Mouse (Mus musculus) spleen, postnatal 14 days (tissue): Measurements from ENCODE around the gene Impad1.

Experiments
- DNase-seq, 2 experiments: peaks; one replicate each; pipeline ENCODE4 v3.0.0; 2021 to 2022; ENCODE audit warnings: low spot score in 2 of 2

Impad1 gene

DNA sequence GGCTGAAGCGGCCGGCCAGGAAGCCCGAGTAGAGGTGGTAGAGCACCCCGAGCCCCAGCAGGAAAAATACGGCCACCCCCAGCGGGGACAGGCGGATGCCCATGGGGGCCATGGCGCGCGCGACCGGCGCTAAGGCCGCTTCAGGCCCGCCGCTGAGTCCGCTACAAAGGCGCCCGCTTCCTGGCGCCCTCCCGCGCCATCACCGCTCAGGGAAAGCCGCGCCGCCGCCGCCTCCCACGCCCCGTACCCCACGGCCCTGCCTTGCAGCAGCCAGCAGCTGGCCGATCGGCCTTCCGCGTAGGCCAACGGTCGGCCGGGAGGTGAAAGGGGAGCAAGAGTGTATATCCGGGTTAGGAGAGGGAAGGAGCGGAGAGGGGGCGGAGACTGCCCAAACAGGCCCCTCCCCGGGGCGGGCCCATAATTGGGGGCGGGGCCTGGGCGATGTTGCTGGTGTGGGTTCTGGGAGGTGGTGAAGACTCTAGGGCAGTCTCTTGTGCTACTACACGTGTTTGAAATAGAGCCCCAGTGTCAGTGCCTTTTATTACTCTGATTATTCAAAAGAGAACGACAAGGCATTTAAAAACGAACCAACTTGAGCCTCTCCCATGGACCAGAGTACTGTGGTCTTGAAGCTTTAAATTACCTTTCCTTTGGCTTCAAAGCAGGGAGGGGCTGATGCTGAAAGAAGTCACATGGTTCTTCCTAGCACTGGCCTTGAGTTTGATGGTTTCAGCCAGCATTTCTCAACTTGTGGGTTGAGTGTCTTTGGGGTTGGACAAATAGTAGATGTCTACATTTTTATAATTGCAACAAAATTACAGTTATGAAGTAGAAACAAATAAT lies at the start of gene Impad1:
Gene Impad1, minus strand, starts transcription at position 364 of the 843 bp plus-strand sequence.
- DNase-seq: peak; percentile 76 to 82

DNA sequence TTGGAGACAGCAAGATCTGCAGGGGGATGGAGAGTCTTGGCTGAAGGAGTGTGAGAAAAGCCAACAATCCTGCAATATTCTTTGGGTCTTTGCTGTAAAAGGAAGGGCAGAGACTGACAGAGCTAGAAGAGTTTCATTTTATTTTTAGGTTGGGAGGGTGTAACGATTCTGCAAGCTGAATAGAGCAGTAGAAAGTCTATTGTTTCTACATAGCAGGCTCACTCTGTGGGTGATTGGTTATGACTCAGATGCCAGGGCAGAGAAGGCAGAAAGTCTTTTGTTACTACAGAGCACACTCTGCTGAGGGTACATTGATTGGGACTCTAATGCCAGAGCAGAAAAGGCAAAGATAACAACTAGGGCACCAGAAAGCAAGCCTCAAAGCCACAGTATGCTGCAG lies 47.0 kb upstream of the Impad1 start:
- no peak for DNase-seq

DNA sequence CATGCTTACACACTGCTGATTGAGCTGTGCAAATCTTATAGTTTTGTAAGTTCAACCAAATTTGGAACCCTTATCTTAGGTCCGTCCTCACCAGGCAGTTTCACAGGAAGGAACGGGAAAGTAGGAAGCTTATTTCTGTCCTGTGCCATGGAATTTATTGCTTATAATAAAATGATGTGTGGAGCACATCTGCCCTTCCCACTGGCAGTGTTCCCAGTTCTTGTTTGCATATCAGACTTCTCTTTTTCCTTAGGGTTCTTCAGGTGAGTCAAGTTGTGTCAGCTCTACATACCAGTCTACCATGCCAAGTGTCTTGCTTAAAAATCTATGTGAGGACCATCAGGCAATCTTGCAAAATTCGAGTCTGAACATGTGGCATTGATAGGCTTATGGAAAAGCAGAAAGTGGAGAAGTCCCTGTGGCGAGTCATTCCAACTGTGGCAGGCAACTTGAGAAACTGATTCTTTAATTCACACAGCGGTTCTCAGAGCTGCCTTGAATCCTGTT lies 40.7 kb upstream of the Impad1 start:
- no peak for DNase-seq

DNA sequence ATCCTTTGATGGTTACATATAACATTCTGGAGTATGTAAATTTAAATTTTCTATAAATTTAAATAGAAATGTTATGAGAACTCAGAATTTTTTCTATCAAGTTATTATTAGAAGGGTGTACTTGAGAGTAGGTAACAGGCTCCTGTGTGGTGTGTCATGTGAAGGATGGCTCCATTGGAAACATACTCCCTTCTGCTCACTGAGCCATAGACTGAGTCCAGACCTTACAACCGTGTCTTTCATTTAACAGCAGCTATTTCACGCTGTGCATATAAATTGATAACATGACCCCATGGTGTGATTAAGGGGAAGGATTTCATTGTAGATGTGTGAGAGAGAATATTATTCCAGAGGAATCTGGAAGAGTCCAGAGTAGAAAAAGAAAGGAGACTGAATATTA lies 35.0 kb upstream of the Impad1 start:
- no peak for DNase-seq

DNA sequence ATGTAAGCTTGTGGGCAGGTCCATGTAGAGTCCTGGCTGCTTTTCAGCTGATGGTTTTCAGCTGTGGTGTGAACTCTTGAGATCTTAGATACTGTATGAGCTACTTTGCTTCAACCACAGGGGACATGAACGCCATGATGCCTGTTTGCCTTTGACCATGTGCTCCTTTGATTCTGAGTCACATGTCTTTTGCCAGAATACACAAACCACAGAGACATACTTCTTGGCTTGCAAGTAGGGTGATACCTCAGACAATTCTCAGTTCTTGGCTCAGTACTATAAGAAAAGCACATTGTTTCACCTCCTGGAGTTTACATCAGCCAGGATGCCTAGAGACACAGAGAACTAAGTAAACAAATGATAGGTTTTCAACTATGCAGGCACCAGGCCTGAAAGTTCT lies 29.0 kb upstream of the Impad1 start:
- DNase-seq: no peak

DNA sequence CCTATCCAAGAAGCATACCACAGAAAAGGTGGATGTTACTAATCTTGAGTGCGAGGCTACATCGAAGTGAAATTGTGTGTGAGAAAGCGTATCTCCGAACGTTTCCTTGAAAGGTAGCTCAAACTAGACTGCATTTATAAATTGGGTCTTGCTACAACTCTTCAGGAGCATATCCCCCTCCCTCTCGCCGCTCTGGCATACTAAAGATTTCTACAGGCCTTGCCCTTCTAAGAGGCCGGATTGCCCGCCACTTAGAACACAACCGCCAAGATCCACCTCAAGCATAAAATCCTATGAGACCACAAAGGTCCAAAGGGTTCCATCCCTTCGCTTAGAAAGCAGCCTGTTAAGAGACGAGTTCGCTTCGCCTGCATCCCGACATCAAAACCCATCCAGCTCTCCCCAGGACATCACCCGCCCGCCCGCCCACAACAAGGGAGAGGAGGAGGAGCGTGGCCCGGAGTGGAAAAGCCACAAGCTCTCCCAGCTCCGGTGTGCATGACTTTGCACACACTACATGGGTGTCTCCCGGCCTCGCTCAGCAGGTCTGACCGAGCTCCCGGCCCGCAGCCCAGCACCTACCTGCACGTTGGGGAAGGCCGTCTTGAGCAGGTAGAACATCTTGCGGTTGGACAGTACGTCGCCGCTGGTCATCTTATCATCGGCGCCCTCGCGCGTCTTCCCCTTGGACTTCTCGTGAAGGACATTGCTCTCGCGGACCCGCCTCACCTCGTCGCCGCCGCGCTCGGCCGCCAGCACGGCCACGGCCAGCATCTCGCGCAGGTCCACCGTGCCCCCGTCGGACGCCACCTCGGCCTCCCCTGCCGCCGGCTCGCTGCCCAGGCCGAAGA lies 789 bp downstream of the Impad1 start:
- DNase-seq: peak; percentile 19 to 30

DNA sequence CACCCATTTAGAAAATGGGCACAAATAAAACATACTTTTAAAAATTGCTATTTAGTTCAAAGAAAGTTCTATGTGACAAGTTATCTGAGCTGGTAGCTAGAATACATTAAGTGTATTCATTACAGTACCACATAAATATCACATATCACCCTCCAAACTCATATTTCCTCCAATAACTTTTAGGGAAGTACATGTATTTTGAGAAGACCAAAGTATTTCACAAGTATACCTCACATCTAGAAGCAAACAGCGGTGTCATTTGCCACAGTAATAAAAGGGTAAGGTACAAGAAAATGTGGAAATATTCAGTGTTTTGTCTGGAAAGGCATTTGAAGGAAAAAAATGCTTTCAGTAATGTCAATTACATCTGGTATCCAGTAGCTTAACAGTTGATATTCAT lies 2.0 kb downstream of the Impad1 start:
- DNase-seq: no peak

DNA sequence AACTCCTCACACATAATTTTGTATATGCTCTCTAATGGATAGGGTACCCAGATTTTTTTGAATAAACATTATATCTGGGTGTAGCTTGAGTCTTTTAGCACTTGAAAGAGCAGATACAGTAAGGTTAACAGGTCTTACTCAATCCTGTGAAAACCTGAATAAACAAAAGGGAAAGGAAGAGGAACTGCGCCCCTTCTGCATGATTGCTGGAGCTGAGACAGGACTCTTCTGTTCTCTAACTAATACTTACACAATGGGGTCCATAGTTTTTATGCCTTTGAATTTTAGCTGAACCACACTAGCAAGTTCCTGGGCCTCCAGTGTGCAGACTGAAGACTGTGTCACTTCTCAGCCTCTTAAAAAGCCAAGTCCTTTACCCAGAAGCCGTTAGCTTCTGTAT lies 8.0 kb downstream of the Impad1 start:
- DNase-seq: no peak

DNA sequence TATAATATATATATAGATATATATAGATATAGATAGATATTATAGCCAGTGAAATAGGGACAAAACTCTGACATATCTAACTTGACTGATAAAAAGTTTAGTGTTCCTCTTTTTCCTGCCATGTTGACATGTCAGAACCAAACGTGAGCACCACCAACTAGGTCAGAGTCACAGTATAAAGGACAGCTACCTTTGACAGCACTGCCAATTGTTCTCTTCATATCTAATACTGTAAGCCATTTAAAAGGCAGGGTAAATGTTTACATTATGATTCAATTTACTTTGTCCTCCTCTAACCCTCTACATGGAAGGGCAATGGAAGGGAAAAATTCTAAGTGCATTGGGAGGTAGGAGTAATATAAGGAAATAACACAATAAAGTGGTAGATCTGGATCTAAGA lies 8.8 kb downstream of the Impad1 start:
- no peak for DNase-seq

DNA sequence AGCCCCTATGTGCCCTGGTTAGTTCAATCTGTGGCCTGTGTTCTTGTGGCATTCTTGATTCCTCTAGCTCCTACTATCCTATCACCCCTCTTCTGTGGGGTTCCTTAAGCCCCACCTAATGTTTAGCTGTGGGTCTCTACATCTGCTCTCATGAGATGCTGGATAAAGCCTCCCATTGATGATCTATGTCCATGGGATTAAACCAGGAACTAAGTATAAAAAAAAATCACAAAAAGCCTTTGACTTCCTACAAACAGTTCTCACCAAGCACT lies 9.5 kb downstream of the Impad1 start:
- DNase-seq: no peak

DNA sequence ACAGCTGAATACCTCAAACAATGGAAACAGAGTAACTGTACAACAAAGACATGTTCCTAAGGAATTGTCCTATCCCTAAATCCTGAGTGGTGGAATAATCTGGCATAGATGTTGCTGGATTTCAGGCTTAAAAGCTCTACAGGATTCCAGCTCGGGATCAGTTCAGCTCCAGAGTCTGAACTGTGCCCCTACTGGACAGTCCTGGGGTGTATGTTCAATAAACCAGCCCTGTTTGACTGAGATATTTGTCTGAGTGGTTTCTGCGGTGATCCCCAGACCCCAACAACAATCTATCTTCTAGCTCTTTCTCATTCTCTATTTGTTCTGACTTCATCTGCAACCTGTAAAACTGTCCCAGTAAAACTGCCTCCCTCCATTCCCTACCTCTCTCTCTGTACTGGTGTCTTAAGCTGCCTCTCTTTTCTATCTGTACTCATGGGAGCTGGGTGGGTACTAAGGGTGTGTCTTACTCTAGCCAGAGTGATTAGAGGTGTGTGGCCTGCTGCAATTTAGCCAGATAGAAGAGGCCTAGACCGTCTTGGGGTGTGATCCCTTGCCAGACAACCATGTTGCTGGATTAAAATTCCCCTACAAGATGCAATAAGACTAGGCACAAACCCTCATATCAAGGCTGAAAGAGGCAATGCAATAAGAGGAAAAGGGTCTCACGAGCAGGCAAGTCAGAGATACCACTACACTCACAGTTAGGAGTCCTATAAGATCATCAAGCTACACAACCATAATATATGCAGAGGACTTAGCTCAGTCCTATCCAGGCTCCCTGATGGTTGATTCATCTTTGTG lies 10.1 kb downstream of the Impad1 start:
- no peak for DNase-seq

DNA sequence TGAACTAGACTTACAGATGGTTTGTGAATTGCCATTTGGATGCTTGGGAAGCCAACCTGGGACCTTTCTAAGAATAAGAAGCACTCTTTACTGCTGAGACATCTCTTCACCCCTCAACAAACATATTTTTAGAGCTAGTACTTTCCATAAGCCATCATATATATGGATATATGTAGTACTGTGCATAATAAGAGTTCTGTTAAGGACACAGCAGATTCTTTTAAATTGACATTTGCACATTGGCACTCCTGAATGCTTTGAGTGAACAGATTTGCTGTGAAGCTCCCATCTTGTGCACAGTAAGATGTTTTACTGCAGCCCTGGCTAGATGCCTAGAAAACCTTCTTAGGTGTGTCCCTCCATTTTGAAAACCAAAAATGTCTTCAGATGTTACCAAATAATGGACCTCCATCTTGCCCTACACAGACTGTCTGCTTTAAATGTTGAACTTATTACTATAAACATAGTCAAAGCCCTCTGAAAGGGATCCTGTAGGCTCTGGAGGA lies 13.8 kb downstream of the Impad1 start:
- DNase-seq: no peak

DNA sequence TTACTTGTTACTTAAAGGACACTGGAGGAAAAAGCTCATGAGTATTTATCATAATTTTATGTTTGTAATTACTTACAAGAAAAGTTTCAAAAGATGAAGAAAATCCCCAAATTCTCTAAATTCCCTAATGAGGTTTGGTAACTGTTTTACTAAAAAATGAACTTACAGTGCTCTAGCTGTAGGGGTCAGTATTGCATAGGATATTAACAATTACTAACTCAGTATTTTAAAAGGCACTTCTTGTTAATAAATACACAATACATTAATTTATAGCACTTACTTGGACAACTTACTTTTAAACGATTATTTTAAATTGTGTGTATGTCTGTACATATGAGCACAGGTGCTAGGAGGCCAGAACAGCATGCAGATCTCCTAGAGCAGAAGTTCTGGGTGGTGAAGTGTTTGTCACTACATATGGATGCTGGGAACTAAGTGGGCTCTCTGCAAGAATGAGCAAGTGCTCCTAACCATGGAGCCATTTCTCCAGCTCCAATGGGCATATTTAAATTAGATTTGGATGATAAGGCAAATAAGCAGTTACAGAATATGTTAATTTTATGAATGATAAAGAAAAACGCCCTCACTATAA lies 21.5 kb downstream of the Impad1 start:
- DNase-seq: no peak

DNA sequence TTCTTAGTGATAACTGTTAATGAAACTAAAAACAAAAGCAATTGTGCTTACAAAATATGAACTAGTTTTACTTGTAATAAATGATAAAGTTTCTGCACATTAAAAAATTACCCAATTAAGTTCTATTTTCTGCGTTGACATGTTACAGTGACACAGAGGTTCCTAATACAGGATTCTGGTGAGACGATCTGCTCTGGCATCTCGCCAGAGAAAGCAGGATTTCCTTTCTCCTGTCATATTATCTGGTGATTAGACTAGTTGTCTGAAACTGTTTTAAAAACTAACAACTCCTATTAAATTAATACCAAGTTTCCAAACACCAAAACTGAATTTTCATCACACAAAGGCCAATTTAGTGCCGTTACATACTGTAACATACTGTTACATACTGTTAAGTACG lies 27.3 kb downstream of the Impad1 start:
- DNase-seq: no peak

DNA sequence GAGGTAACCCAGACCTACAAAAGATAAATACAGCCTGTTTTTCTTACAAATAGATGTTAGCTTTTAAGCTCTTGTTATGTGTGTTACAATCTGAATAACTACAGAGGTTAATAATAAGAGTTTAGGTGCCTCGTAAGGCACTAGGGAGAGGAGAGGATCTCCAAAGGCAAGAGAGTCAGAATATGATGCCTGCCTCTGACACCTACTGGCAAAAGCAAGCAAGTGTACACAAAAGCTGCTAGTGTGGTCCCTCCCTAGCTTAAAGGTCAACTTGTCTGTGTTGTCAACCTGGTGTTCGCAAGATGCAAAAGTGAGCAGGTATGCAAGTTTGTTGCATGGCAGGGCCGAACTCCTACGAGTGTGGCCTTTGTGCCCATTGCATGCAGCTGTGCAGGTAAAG lies 34.8 kb downstream of the Impad1 start:
- DNase-seq: no peak

DNA sequence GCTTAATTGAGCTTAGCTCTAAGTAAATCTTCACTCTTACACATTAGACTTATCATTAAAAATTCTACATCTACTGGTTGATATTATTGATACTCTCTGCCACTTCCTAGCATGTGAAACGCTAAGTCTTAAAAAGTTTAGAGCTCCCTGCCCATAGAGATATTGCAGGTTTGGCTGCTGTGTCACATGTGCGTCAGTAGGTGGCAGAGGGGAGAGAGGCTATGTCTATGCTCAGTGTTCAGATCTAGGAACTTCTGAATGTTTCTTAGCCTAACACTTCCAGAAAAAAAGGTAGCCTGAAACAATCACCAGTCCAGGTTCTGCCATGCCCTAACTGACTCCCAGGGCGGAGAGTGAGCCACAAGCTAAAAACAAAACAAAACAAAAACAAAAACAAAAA lies 63.7 kb downstream of the Impad1 start:
- DNase-seq: no peak

DNA sequence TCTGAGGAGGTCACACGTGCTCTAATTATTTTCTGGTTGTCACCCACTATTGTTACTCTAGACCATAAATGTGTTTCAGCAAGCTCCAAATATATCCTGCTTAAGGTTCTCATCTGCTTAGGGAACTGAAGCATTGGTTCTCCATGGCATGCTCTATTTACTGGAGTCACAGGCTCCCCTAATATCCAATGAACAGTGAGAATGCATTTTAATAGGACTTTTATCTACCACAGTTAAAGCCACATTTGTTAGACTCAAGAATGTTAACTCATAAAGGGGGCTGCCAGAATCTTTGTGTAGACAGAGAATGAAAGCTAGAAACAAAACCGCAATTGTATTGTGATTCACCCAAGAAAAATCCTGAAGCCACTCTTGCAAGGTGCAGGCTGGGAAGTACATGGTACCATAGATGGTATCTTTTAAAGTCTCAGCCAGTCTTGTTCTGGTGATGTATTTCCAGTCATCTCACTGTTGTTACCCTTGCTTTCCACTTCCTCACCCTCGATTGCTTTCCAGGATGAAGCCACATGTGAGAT lies 66.8 kb downstream of the Impad1 start:
- DNase-seq: no peak

DNA sequence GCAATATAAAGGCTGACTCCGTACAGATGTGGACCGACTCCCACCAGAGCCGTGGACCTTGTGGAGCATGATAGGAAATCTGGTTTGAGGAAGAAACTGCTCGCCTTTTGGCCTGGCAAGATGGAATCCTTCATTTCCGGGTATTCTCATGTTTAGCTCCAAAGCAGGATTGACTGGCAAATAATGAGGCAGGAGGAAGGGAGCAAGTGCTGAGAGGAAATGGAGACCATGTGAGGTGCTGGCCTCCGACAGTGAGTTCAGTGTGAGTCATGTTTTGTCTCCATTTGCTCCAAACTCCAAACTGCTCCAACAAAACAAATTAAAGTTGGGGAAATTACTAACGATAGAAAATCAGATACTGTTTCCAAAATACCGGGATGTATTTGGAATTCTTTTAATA lies 69.3 kb downstream of the Impad1 start:
- DNase-seq: no peak

DNA sequence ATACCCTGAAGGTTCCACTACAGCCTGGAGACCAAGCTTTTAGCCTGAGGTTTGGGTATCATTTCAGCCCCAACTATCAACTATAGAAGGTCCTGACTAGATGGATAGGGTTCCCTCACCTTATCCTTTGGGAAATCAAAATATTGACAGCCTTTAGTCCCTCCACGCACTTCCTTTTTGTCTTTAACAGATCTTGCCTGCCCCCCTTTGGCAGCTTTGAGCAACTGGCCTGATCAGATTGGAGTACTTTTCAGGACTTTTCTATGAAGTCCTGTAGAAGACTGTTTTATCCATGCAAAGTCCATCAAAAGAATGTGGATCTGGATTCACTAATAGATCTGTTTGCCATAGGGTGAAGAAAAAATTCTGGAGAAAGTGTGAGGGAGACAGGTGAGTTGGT lies 71.1 kb downstream of the Impad1 start:
- no peak for DNase-seq

DNA sequence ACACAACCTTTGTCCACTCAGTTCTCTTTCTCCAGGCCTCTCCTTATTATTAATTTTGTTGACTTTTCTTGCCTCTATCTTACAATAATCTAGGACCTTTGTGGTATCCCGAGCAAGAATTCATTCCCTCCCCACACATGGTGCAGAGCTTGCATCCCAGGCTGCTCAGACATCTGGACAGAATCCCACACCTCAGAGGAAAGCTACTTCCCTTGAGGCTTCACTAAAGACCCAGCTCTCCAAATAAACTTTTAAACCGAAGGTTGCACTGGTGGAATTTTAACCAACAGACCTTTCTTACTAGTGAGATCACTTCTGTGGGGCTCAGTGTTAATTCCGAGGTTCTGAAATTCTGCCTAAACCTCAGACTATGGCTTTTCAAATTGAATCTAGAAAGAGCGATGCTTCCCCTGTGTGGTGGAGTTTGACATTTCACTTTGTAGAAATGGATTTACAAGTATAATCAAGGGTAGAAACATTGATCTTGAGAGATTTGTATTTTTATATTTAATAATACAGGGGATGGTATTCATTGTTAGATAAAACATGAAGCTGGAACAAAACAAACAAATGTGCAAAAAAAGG lies 75.3 kb downstream of the Impad1 start:
- DNase-seq: no peak
